Mouse (Mus musculus): ENCODE data around the gene Palm3.

DNA sequence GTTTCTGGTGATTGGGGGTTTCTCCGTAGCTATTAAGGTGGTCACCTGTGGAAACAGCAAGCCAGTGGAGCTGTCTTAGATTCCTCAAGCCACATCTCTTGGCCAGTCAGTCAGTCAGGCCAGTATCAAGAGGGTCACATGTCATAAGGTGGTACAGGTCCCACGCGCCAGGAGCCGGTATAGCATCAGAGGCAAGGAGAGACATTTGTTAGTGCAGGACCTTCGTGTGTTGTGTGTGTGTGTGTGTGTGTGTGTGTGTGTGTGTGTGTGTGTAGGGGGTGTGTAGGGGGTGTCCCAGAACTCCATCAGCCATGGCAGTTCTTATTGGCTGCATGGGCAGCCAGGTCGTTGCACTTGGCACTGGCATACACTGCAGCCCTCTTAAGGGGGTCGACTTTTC lies 46.6 kb downstream of the Palm3 start:
- no peak for TF ChIP-seq CTCF (conservative IDR thresholded peaks at IDR 0.05 in 1 of 2, IDR thresholded peaks at IDR 0.05 in 1 of 2; ENCODE audit: low read depth in 2 of 2, low read length in 2 of 2)
- no peak for TF ChIP-seq POLR2A (IDR thresholded peaks at IDR 0.05; ENCODE audit: low read depth, low read length)
- no peak for TF ChIP-seq SMC3 (IDR thresholded peaks at IDR 0.05; ENCODE audit: low read depth, low read length)
- no peak for TF ChIP-seq JUN (IDR thresholded peaks at IDR 0.05; ENCODE audit: insufficient read depth, low read depth, low read length)
- no peak for TF ChIP-seq MAX (IDR thresholded peaks at IDR 0.05; ENCODE audit: low read length)
- TF ChIP-seq NRF1 (IDR thresholded peaks at IDR 0.05; ENCODE audit: low read depth, low read length), result no peak
- TF ChIP-seq EP300 (IDR thresholded peaks at IDR 0.05; ENCODE audit: low read length), result no peak
- no peak for TF ChIP-seq ELF1 (IDR thresholded peaks at IDR 0.05; ENCODE audit: low read depth, low read length)
- no peak for TF ChIP-seq RAD21 (IDR thresholded peaks at IDR 0.05; ENCODE audit: low read depth, low read length)
- TF ChIP-seq NELFE (IDR thresholded peaks at IDR 0.05; ENCODE audit: low read depth, low read length), result no peak
- no peak for TF ChIP-seq BHLHE40 (IDR thresholded peaks at IDR 0.05; ENCODE audit: low read depth, low read length)
- TF ChIP-seq ETS1 (conservative IDR thresholded peaks at IDR 0.05; ENCODE audit: low read depth, low read length), result no peak
- TF ChIP-seq MAFK (IDR thresholded peaks at IDR 0.05; ENCODE audit: insufficient replicate concordance, low read length), result no peak
